Mouse (Mus musculus): Measurements from ENCODE around the gene Ryk.
"Not testable (repeated sequence)": the region's sequence is repeated elsewhere in the genome, so short reads cannot be mapped to it uniquely, and the experiment has no call there.

The Ryk gene

DNA sequence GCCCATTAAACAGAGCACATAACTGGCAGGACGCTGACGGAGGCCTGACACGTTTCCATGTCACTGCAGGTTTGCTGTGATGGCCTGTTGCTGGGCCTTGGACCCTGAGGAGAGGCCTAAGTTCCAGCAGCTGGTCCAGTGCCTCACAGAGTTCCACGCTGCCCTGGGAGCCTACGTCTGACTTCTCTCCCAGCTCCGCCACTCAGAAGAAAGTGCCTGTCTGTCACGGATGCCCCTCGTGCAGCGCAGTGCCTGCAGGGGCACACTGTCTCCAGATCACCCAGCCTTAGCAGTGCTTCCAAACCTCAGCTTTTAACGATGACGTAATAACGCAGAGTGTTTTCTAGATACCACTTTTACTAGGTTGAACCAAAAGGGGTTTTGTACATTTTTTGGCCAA is 72.1 kb downstream of the Ryk start:
- no peak for DNase-seq (ENCODE audit: low spot score)

DNA sequence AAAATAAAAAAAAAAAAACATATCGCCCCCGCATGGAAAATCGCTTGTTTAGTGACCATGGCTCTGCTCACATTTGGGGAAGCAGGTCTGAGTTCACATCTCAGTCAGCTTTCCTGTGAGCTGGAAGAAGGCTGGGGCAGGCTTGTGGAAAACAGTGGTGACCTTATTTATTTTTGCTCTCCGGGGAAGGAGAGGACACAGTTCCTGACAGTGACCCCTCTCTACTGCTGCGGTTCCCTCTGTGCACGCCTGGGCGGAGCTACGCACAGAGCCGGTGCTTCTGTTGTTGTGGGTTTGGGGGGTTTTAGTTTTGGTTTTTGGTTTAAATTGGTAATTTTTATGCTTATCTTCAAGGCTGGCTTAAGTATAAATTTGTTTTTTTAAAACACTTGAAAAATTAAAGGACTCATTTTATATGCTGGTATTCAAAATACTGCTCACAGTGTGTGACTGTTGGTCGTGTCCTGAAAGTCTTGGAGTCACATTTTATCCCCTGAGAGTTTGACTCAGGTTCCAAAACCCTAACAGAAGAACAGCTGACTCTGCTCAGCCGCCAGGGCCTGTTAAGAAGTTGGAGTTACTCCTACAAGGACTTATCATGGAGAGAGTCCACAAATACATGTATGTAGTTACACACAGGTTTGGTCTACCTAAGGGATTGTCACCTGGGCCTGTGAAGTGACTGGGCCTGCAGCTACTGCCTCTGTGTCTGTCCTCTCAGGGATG is 73.0 kb downstream of the Ryk start:
- no peak for DNase-seq (ENCODE audit: low spot score)

DNA sequence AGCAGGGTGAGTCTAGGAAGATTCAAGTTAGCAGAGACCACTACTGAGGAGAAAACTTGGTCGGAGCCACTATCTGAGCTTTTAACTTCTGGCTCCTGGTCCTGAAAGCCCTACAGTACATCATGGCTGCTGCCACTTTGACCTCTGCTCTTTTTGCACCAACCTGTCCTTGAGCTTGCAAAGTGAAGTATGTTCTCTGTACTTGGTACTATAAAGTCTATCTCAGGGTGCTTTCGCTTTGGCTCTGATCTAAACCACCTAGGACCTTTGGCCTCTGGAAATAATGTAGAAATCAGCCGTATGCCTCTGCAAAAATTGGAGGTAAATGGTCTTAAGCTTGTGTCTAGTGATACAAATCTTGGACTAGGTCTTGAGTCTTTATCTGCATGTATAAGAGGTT is 76.8 kb downstream of the Ryk start:
- no peak for DNase-seq (ENCODE audit: low spot score)

DNA sequence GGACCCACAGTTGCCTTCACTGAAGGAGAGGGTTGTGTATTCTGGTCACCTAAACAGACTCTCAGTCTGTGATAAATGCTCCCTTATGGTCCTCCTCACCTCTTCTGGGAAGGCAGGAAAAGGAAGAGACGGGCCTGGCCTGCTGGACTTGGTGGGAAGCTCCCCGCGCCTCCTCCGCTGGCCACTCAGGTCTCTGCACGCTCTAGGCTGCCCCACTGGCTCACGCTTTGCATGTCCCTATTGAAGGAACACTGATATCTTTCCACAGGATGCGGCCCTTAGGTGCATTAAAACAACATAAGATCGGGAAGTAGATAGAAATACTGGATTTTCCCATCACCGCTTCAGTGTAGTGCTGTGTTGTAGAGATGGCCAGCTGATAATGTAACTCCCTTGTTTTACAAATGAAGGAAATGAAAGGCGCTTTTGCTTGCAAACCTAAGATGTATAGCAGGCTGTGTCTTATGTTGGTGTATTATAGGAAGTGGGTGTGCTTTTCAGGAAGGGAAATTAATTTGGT is 77.9 kb downstream of the Ryk start:
- no peak for DNase-seq (ENCODE audit: low spot score)

DNA sequence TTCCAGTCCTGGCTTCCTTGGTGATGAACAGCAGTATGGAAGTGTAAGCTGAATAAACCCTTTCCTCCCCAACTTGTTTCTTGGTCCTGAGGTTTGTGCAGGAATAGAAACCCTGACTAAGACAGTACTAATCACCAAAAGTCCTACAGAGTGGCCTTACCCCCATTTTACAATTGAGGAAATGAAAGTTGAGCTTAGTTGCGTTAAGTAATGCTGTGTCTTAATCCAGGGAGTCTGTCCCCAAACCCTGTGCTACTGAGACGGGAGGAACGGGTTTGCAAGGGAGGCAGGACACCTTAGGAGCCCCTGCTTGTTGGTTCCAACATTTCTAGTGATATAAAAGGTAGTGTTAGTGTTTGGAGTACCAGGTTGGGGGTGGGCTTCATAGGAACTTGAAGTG is 78.9 kb downstream of the Ryk start:
- DNase-seq (ENCODE audit: low spot score) = not testable (repeated sequence)

DNA sequence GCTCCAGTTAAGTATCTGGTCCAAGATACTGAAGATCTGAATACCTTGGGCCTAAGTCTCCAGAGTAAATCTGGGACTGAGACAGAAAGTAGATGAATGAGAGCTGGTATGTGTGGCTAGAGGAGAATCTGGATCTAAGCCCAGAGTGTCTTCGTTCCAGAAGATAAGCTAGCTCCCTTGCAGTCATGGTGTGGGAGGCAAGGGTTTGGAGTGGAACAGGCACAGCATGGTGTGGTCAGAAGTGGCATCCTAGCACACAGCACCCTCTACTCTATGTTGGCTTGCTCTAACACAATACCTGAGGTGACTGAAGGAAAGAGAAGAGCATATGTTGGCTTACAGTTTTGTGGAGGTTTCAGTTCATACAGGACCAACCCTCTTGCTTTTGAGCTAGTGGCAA is 79.9 kb downstream of the Ryk start:
- no peak for DNase-seq (ENCODE audit: low spot score)

DNA sequence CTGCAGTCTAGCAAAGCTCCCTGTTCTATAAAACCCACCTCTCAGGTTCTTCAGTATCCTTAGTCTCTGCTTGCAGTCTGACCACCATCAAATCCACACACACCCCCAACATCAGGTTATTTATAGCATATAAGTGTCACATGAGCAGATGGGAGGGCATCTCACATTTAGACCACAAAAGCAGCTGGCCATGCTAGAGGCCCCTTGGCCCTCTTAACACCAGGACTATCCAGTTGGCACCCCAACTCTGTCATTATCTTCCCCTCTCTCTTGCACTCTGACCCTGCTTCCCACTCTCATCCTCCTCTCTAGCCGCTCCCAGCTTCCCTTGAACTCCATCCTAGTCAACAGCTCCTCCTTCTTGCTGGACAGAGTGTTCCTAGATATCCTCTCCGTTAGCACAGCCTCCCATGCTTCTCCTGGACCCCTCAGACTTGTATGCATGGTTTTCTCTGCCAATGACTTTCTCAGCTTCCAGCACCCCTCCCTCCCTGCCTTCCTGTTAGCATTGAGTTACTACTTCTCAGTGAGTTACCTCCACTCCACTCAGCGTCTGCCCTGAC is 80.7 kb downstream of the Ryk start:
- no peak for DNase-seq (ENCODE audit: low spot score)

DNA sequence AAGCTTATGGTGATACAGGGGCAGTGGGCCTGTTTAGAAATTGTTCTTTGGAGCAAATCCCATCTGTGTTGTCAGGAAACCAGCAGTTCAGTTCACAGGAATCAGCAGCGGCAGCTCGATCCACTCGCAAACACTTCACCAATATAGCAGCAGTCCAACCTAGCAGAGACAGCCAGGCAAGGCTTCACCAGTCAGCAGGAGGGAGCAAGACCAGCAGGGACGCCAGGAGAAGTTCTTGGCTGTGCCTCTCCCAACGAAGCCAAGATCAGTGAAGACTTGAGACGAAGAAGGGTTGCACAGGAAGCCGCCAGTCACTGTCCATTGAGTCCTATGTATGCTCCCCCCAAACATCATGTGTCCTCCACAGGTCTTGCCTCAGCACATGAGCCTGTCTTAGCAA is 81.4 kb downstream of the Ryk start:
- no peak for DNase-seq (ENCODE audit: low spot score)

DNA sequence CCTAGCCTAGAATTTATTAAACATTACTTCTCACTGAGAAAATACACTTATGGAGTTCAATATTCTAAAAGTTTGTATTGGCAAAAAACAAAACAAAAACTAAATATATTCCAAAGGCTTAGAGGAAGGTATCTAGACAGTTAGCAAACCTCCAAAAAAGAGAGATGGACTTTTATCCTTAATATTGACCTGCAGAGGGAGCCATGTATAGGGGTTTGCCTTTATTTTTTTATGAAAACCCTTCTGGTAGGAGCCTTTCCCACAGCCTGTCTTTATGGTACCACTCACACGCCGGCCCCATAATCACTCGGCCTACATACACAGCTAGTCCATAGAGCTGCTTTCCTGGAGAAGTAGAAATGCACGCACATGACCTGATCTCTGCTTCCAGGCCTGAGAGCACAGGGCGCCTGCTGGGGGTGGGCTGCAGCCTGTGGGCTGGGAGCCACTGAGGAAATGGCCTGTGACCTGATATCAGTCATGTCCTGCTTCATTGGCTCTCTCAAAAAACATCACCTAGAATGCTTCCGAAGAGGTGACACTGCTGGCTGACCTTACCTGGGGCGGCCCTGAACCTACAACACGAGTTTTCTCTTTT is 82.9 kb downstream of the Ryk start:
- no peak for DNase-seq (ENCODE audit: low spot score)

DNA sequence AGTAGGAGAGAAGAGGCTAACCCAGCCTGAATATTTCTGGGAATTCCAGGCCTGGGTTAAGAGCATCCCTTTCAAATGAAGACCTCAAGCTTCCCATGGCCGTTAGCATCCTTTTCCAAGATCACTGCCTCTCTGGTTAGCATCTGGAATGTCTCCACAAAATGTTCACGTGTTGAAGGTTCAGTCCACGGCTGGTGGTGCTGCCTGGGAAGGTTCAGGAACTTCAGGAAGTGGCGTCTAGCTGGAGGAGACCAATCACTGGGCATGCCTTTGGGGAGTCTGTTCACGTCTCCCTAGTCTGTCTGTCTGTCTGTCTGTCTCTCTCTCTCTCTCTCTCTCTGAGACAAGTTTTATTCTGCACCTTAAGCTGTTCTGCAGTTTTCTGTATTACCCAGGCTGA is 84.8 kb downstream of the Ryk start:
- DNase-seq (ENCODE audit: low spot score) = no peak

DNA sequence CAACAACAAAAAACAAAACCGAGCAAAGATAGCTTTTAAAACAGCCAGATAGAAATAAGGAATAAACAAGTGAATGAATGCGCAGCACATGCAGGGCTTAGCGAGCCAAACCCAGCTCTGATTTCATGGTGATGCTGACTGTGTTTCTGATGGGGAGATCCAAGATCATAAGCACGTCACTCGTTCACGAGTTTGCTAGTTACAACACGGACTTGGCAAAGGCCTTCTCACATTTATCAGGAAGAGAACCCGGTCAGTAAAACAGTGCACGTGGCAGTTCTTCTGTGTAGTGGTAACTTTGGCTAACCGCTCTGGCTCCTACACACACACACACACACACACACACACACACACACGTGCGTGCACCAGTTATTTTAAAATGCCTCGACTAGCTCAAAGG is 87.1 kb downstream of the Ryk start:
- DNase-seq (ENCODE audit: low spot score) = no peak

DNA sequence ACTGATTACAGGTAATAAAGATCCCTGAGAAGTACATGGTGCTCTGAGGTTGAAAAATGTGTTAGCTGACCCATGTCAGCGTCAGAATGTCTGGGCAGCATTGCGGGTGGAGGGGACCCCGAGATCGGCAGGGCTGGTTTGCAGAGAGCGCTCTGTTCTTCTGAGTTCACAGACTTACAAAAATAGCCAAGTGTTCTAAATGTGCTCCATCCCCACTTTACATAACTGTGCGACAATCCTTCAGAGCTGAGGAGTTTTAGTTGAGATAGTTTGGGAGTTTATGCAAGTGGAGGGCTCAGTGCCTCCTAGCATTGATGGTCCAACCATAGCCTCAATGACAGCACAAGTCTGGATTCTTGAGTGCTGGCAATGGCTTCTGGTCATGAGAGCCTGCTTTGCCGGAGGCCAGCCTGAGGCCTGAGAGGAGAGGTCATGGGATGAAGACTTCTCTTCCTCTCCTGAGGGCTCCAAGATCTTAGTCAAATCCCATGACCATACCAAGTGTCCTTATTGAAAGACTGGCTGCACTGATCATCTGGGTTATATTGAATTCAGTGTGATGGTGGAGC is 88.2 kb downstream of the Ryk start:
- no peak for DNase-seq (ENCODE audit: low spot score)

DNA sequence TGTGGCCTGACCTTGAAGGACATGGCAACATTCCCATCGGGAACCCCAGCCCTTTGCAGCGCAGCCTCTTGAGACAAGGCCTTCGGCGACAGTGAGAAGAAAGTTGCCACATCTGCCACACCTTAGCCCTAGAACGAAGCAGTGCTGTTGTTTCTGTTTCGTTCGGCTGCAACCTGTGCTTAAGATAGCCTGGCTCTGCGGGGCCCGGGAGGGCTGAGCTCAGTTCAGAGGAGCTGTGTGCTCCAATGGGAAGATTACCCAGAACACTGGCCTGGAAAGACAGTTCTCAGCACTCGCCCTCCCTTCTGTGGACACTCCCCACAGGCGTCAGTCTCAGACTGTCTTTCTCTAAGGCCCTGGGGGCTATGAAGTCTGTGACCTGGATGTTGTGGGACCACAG is 89.1 kb downstream of the Ryk start:
- no peak for DNase-seq (ENCODE audit: low spot score)

DNA sequence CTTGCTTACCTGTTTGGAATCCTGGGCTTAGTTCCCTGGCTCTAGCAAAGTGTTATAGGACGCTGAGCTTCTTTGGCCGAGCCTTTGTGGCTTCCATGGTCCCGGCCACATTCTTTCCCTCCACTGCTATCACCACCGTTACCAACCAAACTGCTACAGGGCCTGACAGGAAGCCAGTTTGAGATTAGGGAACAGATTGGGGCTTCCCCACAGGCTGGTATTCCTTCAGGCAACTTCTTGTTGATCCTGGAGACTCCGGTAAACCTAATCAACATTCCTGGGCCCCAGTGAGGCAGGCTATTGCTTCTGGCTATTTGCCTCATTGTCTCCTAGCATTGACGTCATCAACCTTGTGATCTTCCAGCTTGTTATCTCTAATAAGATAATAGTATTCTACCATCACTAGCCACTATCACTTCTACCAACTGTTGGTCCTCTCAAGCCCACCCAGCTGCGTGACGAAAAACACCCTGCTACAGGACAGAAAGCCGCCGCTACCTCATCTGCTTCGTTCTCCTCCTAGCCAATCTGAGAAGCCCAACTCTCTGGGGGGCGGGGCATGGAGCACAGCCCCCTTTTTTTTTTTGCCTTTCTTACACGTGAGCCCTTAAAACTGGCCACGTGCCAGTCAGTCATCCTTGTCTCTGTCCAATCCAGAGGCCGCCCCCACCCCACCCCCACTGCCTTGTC is 90.1 kb downstream of the Ryk start:
- no peak for DNase-seq (ENCODE audit: low spot score)

DNA sequence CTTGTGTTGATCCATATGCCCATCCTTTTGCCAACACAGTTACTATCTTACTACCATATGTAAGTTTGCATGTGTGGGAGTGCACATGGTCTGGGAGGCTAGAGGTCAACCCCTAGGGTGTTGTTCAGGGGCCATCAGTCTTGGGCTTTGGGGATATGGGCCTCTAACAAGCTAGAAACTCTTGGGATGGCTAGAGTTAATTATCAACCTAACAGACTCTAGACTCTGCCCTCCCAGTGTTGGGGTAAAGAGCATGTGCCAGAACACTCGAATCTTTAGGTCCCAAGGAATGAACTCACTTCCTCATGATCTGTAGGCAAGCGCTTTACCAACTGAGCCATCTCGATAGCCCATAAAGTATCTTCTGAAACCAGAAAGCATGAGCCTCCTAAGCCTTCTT is 91.4 kb downstream of the Ryk start:
- DNase-seq (ENCODE audit: low spot score) = no peak

DNA sequence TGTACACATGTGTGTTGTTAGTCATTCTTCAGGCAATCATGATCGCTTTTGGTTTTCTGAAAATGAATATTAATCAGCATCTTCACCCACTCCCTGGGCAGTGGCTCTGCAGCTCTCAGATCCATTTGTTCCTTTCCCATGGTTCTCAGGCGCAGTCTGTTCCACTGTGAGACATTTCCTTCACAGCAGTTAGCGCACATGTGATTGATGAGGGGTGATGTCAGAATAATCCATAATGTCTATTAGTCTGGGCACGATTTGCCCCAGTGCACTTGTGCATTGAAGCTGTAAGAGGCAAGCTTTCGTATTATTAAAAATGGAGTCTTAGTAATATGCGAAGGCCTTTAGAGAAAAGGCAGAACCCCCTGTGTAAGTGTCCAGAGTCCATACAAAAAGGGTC is 95.1 kb downstream of the Ryk start:
- no peak for DNase-seq (ENCODE audit: low spot score)

DNA sequence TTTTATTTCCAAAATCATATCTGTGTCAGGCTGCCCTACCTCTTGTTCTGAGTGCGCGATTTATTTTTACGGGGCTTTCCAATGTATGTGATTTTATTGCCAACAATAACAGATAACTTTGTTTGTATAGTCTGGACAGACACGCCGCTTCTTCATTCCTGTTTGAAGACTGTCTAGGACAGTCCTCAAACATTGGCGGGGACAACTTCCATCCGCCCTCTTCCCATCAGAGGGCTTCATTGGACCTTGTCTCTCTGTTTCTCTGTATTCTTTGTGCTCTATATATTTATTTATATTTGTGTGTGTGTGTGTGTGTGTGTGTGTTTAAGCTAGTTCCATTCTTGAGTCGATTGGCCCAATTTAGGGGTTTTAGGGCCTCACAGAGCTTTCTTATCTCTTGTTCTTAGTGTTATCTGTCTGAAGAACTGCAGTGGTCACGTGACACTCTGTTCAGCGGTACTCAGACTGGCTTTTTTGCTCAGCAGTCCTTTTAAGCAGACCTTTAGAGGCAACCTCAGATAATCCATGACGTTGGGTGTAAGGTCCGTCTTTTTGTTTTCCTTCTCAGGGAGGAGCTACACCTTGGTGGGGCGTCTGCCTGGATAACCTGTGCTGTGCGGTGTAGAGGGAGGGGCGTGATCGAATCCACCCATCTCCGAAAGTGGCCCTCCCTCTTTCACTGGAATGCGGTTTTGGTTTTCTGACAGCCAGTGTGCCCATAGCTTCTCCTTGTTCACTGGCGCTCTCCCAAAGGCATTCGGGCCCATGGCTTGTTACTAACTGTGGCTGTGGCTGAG is 99.4 kb downstream of the Ryk start:
- DNase-seq (ENCODE audit: low spot score) = no peak

DNA sequence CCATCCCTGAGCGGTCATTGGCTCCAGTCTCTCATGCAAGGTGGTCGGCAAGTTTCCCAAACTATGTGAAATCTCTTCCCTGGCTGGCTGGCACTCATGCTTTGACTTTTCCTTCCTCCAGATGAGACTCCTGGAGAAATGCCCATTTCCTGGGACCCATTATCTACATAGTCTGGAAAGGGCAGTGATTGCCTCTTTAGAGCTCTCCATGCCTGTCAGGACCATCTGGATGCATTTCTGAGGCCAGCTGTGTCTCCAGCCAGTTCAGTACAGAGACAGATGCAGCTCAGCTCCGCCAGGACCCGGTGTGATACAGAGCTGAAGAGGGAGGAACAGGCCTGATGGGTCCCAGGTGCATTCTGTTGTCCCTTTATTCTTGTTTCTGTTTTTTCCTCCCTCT is 107.5 kb downstream of the Ryk start:
- no peak for DNase-seq (ENCODE audit: low spot score)

DNA sequence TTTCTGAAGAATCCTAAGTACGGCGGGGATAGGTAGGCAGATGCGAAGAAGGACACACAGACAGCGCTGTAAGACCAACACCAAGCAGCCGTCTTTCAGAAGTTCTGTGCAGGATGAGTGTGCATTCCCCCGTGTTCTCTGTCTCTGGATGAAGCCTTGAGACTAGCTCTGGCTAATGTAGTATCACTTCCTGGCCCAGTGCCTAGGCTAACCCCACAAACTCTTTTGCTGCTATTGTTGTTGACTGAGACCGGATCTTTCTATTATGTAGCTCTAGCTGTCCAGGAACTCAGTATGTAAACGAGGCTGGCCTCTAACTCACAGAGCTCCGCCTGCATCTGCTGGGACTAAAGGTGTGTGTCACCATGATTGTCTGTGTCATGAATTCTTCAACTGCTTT is 110.2 kb downstream of the Ryk start:
- no peak for DNase-seq (ENCODE audit: low spot score)

DNA sequence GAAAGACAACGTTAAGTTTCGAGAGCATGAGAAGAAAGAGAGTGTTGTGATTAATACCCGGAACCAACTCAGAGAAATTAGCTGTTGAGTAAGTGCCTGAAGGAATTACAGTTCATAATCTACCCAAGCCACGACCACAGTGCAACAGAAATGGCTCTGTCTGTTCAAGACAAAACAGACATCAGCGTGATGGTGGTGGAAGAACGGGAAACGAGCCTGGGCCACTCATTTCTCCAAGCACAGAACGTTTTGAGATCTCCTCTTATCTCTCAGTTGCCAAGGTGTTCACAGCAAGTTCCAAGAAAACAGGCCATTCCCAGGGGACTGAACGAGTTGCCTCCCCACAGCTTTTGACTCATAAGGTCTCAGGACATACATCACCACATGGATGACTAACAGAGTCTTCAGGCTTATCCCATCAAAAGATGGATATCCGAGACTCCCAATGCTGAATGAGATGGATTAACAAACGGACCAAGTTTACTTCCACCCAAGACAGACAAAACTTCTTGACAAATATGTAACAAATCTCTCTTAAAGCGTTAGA is 111.8 kb downstream of the Ryk start:
- DNase-seq (ENCODE audit: low spot score) = no peak

DNA sequence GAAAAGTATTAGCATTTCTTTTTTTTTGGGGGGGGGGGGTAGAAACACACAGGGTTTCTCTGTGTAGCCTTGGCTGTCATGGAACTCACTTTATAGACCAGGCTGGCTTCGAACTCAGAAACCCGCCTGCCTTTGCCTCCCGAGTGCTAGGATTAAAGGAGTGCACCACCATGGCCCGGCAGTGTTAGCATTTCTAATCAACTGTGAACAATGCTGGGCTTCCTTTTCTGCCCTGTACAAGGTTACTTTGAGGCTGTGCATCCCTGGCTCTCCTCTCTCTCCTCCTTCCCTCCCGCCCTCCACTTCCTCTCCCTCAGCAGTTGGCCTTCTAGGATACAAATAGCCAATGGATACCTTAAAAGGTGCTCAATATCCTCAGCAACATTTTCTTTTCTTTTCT is 114.0 kb downstream of the Ryk start:
- DNase-seq (ENCODE audit: low spot score) = no peak
